Mouse (Mus musculus): ENCODE results near the gene Abcc8. TPM values are rescaled to one million over a fixed set of nuclear protein-coding genes. Genes with fewer than 3 reads are reported as not detected.

The Abcc8 gene
- total and polyA plus RNA-seq, 3 experiments = not detected

DNA sequence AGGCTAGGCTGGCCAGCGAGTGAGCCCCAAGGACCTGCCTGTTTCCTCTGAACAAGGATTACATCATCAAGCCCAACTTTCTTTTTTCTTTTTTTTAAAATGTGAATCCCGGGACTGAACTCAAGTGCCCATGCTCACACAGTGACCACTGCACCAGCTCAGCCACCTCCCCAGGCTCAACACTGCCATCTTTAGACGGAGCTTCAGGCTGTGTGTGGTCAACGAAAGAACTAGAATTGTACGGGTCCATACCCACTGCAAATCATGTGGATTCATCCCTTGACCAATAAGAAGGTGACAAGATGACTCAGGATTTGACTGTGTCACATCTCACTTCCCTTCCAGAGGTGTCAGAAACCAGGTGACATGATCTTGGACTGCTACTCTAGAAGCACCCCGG is 24.9 kb upstream of the Abcc8 start:
- no peak overlapping the region for H3K9ac ChIP-seq (ENCODE audit: insufficient read depth, low read depth)
- TF ChIP-seq MAX (IDR thresholded peaks at IDR 0.05; ENCODE audit: low read length) = no peak
- no peak for TF ChIP-seq MAZ (IDR thresholded peaks at IDR 0.05; ENCODE audit: low read depth, low read length)
- TF ChIP-seq CTCF (conservative IDR thresholded peaks at IDR 0.05 in 1 of 2, IDR thresholded peaks at IDR 0.05 in 1 of 2; ENCODE audit: low read depth in 2 of 2, low read length in 2 of 2) = peak in 1 of 2 experiments; percentile 43; a peak in 2 of 4 replicates
- no peak for TF ChIP-seq ZKSCAN1 (IDR thresholded peaks at IDR 0.05; ENCODE audit: borderline replicate concordance, low read depth, low read length)
- no peak for TF ChIP-seq EP300 (IDR thresholded peaks at IDR 0.05; ENCODE audit: low read length)
- peak; percentile 37; the same call in 1 of the 2 replicates for TF ChIP-seq ZNF384 (IDR thresholded peaks at IDR 0.05; ENCODE audit: low read depth, low read length)
- TF ChIP-seq TBP (conservative IDR thresholded peaks at IDR 0.05; ENCODE audit: low read depth, low read length) = no peak
- peak; percentile 10 for TF ChIP-seq RAD21 (IDR thresholded peaks at IDR 0.05; ENCODE audit: low read depth, low read length)
- no peak for TF ChIP-seq JUN (IDR thresholded peaks at IDR 0.05; ENCODE audit: insufficient read depth, low read depth, low read length)
- TF ChIP-seq MXI1 (IDR thresholded peaks at IDR 0.05; ENCODE audit: low read depth, low read length) = no peak
- TF ChIP-seq GABPA (IDR thresholded peaks at IDR 0.05; ENCODE audit: insufficient replicate concordance, low read depth, low read length) = no peak
- TF ChIP-seq RCOR1 (conservative IDR thresholded peaks at IDR 0.05; ENCODE audit: low read depth, low read length) = no peak
- no peaks in the 10 kb centered on the region for H3K9me3 ChIP-seq (replicated peaks; ENCODE audit: low read length)
- peaks cover 95% of the 10 kb centered on the region for H3K27me3 ChIP-seq (replicated peaks)
- H3K4me2 ChIP-seq (ENCODE audit: insufficient read depth, low read depth, poor library complexity, severe bottlenecking) = no peak overlapping the region
- in situ Hi-C loops (cut with MboI; ENCODE audit: low pct_ligation_motif_present, low pct_unique_long_range_greater_than_20kb, low sequenced_read_pairs) = loop anchor here (5.0 kb wide), 1 partner anchor 107 kb away; no protein-coding TSS in a partner anchor
- H3K4me1 ChIP-seq (ENCODE audit: control insufficient read depth in 1 of 2, insufficient read depth in 2 of 2) = peaks cover 4 to 8% of the 10 kb centered on the region in 2 experiments; a peak in 2 of 4 replicates
- no peak overlapping the region for H3K4me3 ChIP-seq (replicated peaks in 1 of 3; ENCODE audit: low read depth in 2 of 3, low read length in 2 of 3, poor library complexity in 1 of 3)
- H3K27ac ChIP-seq (ENCODE audit: insufficient read depth, low read depth) = no peak overlapping the region
- dilution Hi-C loops (cut with MboI; ENCODE audit: extremely low pct_ligation_motif_present, extremely low pct_unique_long_range_greater_than_20kb, low sequenced_read_pairs) = no loop called here
- peak; percentile 8 for DNase-seq (ENCODE audit: extremely low read depth)
- no peaks in the 10 kb centered on the region for H3K36me3 ChIP-seq (replicated peaks in 1 of 2; ENCODE audit: control insufficient read depth in 1 of 2, insufficient read depth in 1 of 2, low read length in 1 of 2)
- no peaks in the 10 kb centered on the region for H3K79me2 ChIP-seq (replicated peaks; ENCODE audit: control insufficient read depth, extremely low read depth, insufficient read depth, poor library complexity, severe bottlenecking)

DNA sequence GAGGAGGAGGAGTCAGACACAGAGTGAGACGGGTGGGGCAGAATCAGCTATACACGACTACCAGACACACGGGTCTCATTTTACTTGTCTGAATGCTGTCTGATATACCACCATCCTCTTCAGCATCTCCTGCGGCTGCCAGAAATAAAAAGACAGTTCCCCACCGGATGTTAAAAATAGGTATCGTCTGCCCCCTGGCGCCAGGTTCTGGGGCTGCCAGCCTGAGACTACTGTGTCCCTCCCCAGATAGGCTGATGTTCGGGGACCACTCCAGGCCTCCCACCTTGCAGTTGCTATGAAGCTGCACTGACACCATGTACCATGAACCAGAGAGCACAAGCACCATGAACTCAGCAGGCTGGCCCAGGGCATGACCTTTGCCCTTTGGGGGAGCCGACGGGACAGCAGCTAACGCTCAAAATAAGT is 24.2 kb upstream of the Abcc8 start:
- Histone ChIP-seq H3K36me3 (replicated peaks in 1 of 2; ENCODE audit: control insufficient read depth in 1 of 2, insufficient read depth in 1 of 2, low read length in 1 of 2) (no peaks in the 10 kb centered on the region), H3K79me2 (replicated peaks; ENCODE audit: control insufficient read depth, extremely low read depth, insufficient read depth, poor library complexity, severe bottlenecking) (no peaks in the 10 kb centered on the region), H3K27ac (ENCODE audit: insufficient read depth, low read depth) (no peak overlapping the region), H3K9ac (ENCODE audit: insufficient read depth, low read depth) (no peak overlapping the region), H3K4me1 (ENCODE audit: control insufficient read depth in 1 of 2, insufficient read depth in 2 of 2) (peaks cover 4 to 8% of the 10 kb centered on the region in 2 experiments; a peak in 2 of 4 replicates), H3K4me3 (replicated peaks in 1 of 3; ENCODE audit: low read depth in 2 of 3, low read length in 2 of 3, poor library complexity in 1 of 3) (no peak overlapping the region), H3K27me3 (replicated peaks) (peaks cover 95% of the 10 kb centered on the region), H3K4me2 (ENCODE audit: insufficient read depth, low read depth, poor library complexity, severe bottlenecking) (no peak overlapping the region), H3K9me3 (replicated peaks; ENCODE audit: low read length) (no peaks in the 10 kb centered on the region)
- TF ChIP-seq MEF2A (IDR thresholded peaks at IDR 0.05; ENCODE audit: borderline replicate concordance, low read depth, low read length) (0 out of 2 replicates have a peak, but pooled peaks have one; percentile 17), SMC3 (IDR thresholded peaks at IDR 0.05; ENCODE audit: low read depth, low read length) (peak; percentile 80), ETS1 (conservative IDR thresholded peaks at IDR 0.05; ENCODE audit: low read depth, low read length) (no peak), RAD21 (IDR thresholded peaks at IDR 0.05; ENCODE audit: low read depth, low read length) (peak; percentile 75), CTCF (conservative IDR thresholded peaks at IDR 0.05 in 1 of 2, IDR thresholded peaks at IDR 0.05 in 1 of 2; ENCODE audit: low read depth in 2 of 2, low read length in 2 of 2) (peak in 1 of 2 experiments; percentile 78; a peak in 2 of 4 replicates)
- in situ Hi-C loops (cut with MboI; ENCODE audit: low pct_ligation_motif_present, low pct_unique_long_range_greater_than_20kb, low sequenced_read_pairs) = loop anchor here (5.0 kb wide), 1 partner anchor 107 kb away; no protein-coding TSS in a partner anchor
- dilution Hi-C loops (cut with MboI; ENCODE audit: extremely low pct_ligation_motif_present, extremely low pct_unique_long_range_greater_than_20kb, low sequenced_read_pairs) = no loop called here
- DNase-seq (ENCODE audit: extremely low read depth) = peak; percentile 41

Measured in CH12.LX (cell line).